Mouse (Mus musculus): ENCODE data around the gene Serpina12. TPM values are rescaled to one million over a fixed set of nuclear protein-coding genes. Genes with fewer than 3 reads are reported as not detected.

The Serpina12 gene
- polyA plus RNA-seq, 1 experiment from 2014 or later: not detected

Other genes with a start within 250 kb of the Serpina12 start
- gene Serpina1b, start 214.1 kb downstream of the Serpina12 start, polyA plus RNA-seq (2015; fragmentation: Nextera tagmentation; extraction: Ambion mirVana): 34.2 and 47.5 TPM in 2 replicates
- gene Serpina1a, start 180.9 kb downstream of the Serpina12 start, polyA plus RNA-seq (2015; fragmentation: Nextera tagmentation; extraction: Ambion mirVana): 29.1 and 33.5 TPM in 2 replicates
- 16.1 and 22.8 TPM in 2 replicates for gene Serpina1c, start 139.6 kb downstream of the Serpina12 start, polyA plus RNA-seq (2015; fragmentation: Nextera tagmentation; extraction: Ambion mirVana)
- gene Serpina1e, start 85.5 kb downstream of the Serpina12 start, polyA plus RNA-seq (2015; fragmentation: Nextera tagmentation; extraction: Ambion mirVana): 12.6 and 17.0 TPM in 2 replicates
- gene Serpina11, start 54.5 kb downstream of the Serpina12 start, polyA plus RNA-seq (2015; fragmentation: Nextera tagmentation; extraction: Ambion mirVana): 0.49 and 0.62 TPM in 2 replicates
- gene Serpina9, start 30.7 kb downstream of the Serpina12 start, polyA plus RNA-seq (2015; fragmentation: Nextera tagmentation; extraction: Ambion mirVana): 0.05 TPM in 1 of 2 replicates, not detected in the other
- gene Serpina5, start 56.7 kb upstream of the Serpina12 start, polyA plus RNA-seq (2015; fragmentation: Nextera tagmentation; extraction: Ambion mirVana): not detected in 2 replicates
- gene Serpina3a, start 68.3 kb upstream of the Serpina12 start, polyA plus RNA-seq (2015; fragmentation: Nextera tagmentation; extraction: Ambion mirVana): not detected in 2 replicates
- gene Serpina3b, start 83.6 kb upstream of the Serpina12 start, polyA plus RNA-seq (2015; fragmentation: Nextera tagmentation; extraction: Ambion mirVana): not detected in 2 replicates
- not detected in 2 replicates for gene Serpina3c, start 109.4 kb upstream of the Serpina12 start, polyA plus RNA-seq (2015; fragmentation: Nextera tagmentation; extraction: Ambion mirVana)
- 0.15 TPM in 1 of 2 replicates, not detected in the other for gene Serpina3f, start 170.1 kb upstream of the Serpina12 start, polyA plus RNA-seq (2015; fragmentation: Nextera tagmentation; extraction: Ambion mirVana)
- gene Serpina3g, start 191.8 kb upstream of the Serpina12 start, polyA plus RNA-seq (2015; fragmentation: Nextera tagmentation; extraction: Ambion mirVana): 1.7 and 2.0 TPM in 2 replicates
- 0.13 TPM in 1 of 2 replicates, not detected in the other for gene Serpina3i, start 218.7 kb upstream of the Serpina12 start, polyA plus RNA-seq (2015; fragmentation: Nextera tagmentation; extraction: Ambion mirVana)

Data from stomach, embryonic 16.5 days (tissue).